Mouse (Mus musculus): Measurements from ENCODE around the gene Ap4e1.
"Not testable (repeated sequence)": the region's sequence is repeated elsewhere in the genome, so short reads cannot be mapped to it uniquely, and the experiment has no call there.

Ap4e1 gene

DNA sequence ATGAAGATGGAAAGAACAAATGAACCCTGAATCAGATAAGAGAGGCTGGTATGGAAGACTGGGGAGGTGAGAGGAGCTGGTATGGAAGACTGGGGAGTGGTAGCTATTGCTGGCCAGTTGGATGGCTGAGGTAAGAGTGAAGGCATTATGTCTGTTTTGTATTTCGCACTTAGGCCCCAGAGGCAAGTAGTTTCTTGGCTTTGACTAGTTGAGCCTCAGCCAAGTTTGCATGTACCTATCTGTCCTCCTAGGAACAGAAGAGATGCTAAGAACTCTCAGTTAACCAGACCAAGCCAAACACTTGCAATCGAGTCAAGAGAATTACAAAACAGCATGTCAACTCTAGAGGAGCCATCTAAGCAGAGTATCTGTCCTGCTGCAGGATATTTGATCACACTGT is 65.6 kb downstream of the Ap4e1 start:
- no peak for DNase-seq (ENCODE audit: low read depth, low spot score)

DNA sequence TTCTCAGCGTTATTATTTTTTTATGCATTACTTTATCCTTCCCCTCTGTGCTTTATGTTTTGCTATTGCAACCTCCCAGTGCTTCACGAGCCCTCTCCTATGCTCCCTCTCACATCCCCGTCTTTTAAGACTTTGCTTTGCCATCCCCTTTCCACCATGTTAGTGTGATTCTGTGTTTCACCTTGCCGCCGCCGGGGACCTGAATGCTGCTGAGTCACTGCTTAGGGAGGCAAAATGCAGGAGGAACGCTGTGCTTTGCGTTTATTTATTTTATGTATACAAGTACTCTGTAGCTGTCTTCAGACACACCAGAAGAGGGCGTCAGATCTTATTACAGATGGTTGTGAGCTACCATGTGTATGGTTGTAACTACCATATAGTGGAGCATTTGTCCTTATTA is 69.1 kb downstream of the Ap4e1 start:
- DNase-seq (ENCODE audit: low read depth, low spot score) = no peak

DNA sequence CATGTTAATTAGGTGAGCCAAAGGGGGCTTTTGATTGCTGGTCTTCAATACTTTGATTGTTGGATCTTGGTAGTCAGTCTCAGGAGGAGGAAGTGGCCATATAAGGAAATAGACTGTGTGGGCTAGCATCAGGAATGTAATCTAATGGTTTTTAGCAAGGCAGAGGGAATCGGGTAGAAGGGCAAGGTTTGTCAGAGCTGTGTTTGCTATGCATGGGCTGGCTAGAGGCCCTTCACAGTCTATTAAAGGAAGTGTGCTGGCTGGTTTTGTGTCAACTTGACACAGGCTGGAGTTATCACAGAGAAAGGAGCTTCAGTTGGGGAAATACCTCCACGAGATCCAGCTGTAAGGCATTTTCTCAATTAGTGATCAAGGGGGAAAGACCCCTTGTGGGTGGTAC is 70.5 kb downstream of the Ap4e1 start:
- DNase-seq (ENCODE audit: low read depth, low spot score) = not testable (repeated sequence)

DNA sequence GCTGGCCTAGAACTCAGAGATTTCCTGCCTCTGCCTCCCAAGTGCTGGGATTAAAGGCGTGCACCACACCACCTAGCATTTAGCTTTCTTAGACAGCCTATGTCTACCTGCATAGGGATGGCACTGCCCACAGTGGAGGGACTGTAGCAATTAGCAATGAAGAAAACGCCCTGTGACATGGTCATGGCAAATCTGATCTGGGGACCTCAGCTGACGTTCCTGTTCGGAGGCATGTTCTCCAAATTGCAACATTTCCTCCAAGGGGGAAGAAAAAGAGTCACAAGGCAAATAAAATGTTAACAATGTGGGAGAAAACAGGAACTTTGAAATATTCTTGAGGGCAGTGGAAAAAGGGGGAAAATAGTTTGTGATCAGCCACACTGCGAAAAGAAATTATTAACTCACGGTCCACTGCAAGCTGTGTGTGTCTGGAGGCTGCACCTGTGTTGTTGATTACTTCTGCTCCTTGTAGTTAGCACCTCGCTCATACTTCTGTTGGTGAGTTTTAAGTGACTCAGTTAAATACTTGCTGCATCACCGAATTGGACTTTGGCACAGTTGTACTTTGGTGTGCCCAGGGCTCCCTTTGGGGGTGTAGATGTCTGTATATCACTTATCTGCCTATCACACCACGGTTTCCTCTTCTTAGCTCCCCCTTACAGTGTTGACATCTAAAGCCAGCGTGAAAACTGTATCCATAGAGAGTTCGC is 71.5 kb downstream of the Ap4e1 start:
- DNase-seq (ENCODE audit: low read depth, low spot score) = no peak

DNA sequence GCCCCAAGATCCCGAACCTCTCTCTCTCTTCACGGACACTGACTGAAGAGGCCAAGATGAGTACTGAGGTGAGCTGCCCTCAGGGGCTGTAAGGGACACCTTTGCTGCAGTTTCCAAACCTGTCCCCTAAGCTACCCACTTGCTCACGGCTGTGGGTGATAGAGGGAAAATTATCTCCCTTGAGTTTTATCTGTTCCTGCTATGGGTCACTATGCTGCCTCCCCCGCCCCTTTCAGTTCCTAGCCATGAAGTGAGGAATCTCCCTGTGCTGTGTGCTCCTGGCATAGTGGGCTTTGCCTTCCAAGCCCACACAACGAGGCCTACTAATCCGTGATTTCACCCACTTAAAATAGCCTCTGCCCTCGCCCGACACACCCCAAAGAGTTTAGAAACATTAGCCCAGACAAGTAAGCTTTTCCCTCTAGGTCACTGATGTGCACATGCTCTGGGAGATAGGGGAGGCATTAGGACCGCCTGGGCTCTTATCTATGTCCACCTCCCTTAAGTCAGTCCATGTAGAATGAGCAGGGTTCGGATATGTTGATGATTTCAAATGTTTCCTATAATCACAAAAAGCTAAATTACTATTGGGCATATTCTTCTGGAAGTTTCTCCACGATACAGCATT is 72.2 kb downstream of the Ap4e1 start:
- DNase-seq (ENCODE audit: low read depth, low spot score) = no peak

DNA sequence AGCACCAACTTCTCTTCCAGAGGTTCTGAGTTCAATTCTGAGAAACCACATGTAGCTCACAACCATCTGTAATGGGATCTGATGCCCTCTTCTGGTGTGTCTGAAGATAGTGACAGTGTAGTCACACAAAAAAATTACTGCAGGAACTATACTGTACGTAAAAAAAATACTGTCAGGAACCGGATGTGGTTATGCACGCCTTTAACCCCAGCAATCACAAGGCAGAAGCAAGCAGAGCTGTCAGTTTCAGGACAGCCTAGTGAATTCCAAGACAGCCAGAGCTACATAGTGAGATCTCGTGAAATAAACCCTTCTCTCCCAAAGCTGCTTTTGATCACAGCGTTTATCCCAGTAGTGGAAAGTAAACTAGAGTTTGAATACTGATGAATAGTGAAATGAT is 77.7 kb downstream of the Ap4e1 start:
- no peak for DNase-seq (ENCODE audit: low read depth, low spot score)

DNA sequence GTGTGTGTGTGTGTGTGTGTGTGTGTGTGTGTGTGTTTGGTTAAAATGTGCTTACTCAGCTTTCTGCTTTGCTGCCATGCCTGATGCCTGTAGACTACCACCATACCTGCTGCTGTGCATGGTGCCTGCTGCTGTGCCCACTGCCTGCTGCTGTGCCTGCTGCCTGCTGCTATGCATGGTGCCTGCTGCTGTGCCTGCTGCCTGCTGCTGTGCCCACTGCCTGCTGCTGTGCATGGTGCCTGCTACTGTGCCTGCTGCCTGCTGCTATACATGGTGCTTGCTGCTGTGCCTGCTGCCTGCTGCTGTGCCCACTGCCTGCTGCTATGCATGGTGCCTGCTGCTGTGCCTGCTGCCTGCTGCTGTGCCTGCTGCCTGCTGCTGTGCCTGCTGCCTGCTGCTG is 81.6 kb downstream of the Ap4e1 start:
- not testable (repeated sequence) for DNase-seq (ENCODE audit: low read depth, low spot score)

DNA sequence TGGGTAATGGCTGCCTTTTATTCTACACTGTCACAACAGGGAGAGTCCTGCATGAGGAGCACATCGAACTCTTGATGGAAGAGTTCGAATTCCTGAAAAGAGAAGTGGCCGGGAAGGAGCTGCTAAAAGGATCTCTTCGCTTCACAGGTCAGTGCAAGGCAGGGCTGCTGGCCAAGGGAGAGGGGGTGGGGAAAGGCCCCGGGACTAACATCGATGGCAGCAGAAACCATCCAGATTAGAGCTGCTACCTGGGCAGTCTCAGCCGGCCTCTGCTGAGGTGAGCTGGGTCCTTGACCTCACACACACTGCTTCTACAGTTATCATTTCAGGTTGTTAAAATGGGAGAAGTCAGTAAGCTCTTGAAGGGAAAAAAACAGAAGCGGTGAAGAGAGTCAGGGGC is 83.5 kb downstream of the Ap4e1 start:
- no peak for DNase-seq (ENCODE audit: low read depth, low spot score)

DNA sequence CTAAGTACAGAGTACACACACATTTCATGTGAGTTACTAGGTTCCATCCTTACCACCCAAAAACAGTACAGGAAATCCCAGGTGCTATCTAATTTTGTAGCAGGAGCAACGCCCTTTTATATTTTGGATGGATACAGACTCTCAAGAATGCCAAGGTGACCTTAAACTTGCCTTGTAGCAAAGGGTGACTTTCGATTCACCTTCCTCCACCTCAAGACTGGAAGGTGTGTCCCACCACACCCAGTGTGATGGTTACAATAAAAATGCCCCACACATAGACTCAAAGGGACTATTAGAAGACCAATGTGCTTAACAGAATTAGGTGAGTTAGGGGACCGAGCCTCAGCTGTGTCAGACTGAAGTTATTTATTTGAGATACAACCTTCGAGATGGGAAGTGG is 100.5 kb downstream of the Ap4e1 start:
- no peak for DNase-seq (ENCODE audit: low read depth, low spot score)

All from brain, embryonic 18.5 days (tissue).